Comparison of ENCODE assay signal across 8 mouse cellular contexts in genomic region chr13:105054941-105055309, GRCm38 (mm10). TPM values are rescaled to one million over a fixed set of nuclear protein-coding genes. Genes with fewer than 3 reads are reported as not detected.
A peak's percentile ranks its signal among the peaks of the same experiment; 100 is the strongest.
DNase-seq lines count a peak whose midpoint lies in the region; ATAC-seq lines count a peak whose summit lies in the region.
"Had no signal": no experiment of that assay in that cellular context is flagged by ENCODE, and none has a peak within 500 bp of the region (broad histone marks: within the 10 kb centered on the region; RNA-seq: fewer than 3 reads in every experiment).

No protein-coding gene starts in this region.

- H3K36me3 ChIP-seq in lung, embryonic 16.5 days (ENCODE audit: control insufficient read depth, insufficient read depth, low read length), result no peaks in the 10 kb centered on the region
- no peaks in the 10 kb centered on the region for H3K36me3 ChIP-seq in forebrain, embryonic 15.5 days
- no peaks in the 10 kb centered on the region for H3K36me3 ChIP-seq in liver, embryonic 11.5 days (ENCODE audit: control insufficient read depth, insufficient read depth, low read length)
- no peaks in the 10 kb centered on the region for H3K36me3 ChIP-seq in stomach, embryonic 15.5 days

- no peak for DNase-seq in lung, postnatal 10 days
- DNase-seq in liver, embryonic 11.5 days (ENCODE audit: low spot score), result peak; percentile 39
- no peak for DNase-seq in adrenal gland, adult 2 months
- DNase-seq in right cerebral cortex, postnatal 10 days (ENCODE audit: low spot score in 2 of 2), result no peak

- peak; percentile 16; the same call in 1 of the 2 replicates for ATAC-seq in lung, embryonic 16.5 days (ENCODE audit: low read depth)
- ATAC-seq in forebrain, embryonic 15.5 days (replicated peaks), result peak; percentile 44
- 0 out of 2 replicates have a peak, but pooled peaks have one; percentile 6 for ATAC-seq in liver, embryonic 11.5 days (replicated peaks; ENCODE audit: low FRiP score)
- ATAC-seq in stomach, embryonic 15.5 days (ENCODE audit: insufficient read depth, low FRiP score, low read depth), result peak; percentile 17; the same call in 1 of the 2 replicates

- no peak overlapping the region for H3K27ac ChIP-seq in lung, embryonic 16.5 days (ENCODE audit: low read length)
- H3K27ac ChIP-seq in forebrain, embryonic 15.5 days (replicated peaks), result peak overlapping the region; percentile 92
- H3K27ac ChIP-seq in liver, embryonic 11.5 days (ENCODE audit: low read depth, low read length), result no peak overlapping the region
- H3K27ac ChIP-seq in stomach, embryonic 15.5 days, result no peak overlapping the region

- no peaks in the 10 kb centered on the region for H3K9me3 ChIP-seq in lung, embryonic 16.5 days (ENCODE audit: control insufficient read depth, low read length)
- no peaks in the 10 kb centered on the region for H3K9me3 ChIP-seq in forebrain, embryonic 15.5 days
- no peaks in the 10 kb centered on the region for H3K9me3 ChIP-seq in liver, embryonic 11.5 days (ENCODE audit: control insufficient read depth, low read length)
- no peaks in the 10 kb centered on the region for H3K9me3 ChIP-seq in stomach, embryonic 15.5 days

- no peak overlapping the region for H3K9ac ChIP-seq in lung, embryonic 16.5 days (ENCODE audit: low read length)
- H3K9ac ChIP-seq in forebrain, embryonic 15.5 days (replicated peaks), result peak overlapping the region; percentile 82
- H3K9ac ChIP-seq in liver, embryonic 11.5 days (ENCODE audit: low read depth, low read length), result no peak overlapping the region
- H3K9ac ChIP-seq in stomach, embryonic 15.5 days, result 0 out of 2 replicates have a peak overlapping the region, but pooled peaks have one; percentile 46

- H3K4me3 ChIP-seq in lung, embryonic 16.5 days (ENCODE audit: low read length), result peak overlapping the region; percentile 66
- peak overlapping the region; percentile 77 for H3K4me3 ChIP-seq in forebrain, embryonic 15.5 days
- peak overlapping the region; percentile 61 for H3K4me3 ChIP-seq in liver, embryonic 11.5 days (ENCODE audit: low read depth, low read length)
- peak overlapping the region; percentile 63 for H3K4me3 ChIP-seq in stomach, embryonic 15.5 days (replicated peaks)

- no peaks in the 10 kb centered on the region; the same call in 1 of the 2 replicates for H3K4me1 ChIP-seq in lung, embryonic 16.5 days (replicated peaks; ENCODE audit: control insufficient read depth, insufficient read depth, low read length)
- H3K4me1 ChIP-seq in forebrain, embryonic 15.5 days, result peaks cover 19% of the 10 kb centered on the region
- no peaks in the 10 kb centered on the region for H3K4me1 ChIP-seq in liver, embryonic 11.5 days (replicated peaks; ENCODE audit: control insufficient read depth, insufficient read depth, low read length)
- H3K4me1 ChIP-seq in stomach, embryonic 15.5 days, result peaks cover 9% of the 10 kb centered on the region

- WGBS in lung, embryonic 16.5 days, result 2% methylated on average over 8 of the region's 8 CpGs
- WGBS in forebrain, embryonic 15.5 days, result under 1% methylated on average over 7 of the region's 8 CpGs
- WGBS in liver, embryonic 11.5 days, result 2% methylated on average over 8 of the region's 8 CpGs
- WGBS in stomach, embryonic 15.5 days, result under 1% methylated on average over 8 of the region's 8 CpGs

- H3K27me3 ChIP-seq in lung, embryonic 16.5 days (ENCODE audit: control insufficient read depth, insufficient read depth, low read depth, low read length), result peaks cover 11% of the 10 kb centered on the region; the same call in 1 of the 2 replicates
- 0 out of 2 replicates have a peak, but pooled peaks cover 3% of the 10 kb centered on the region for H3K27me3 ChIP-seq in forebrain, embryonic 15.5 days
- H3K27me3 ChIP-seq in liver, embryonic 11.5 days (replicated peaks; ENCODE audit: control insufficient read depth, insufficient read depth, low read length), result peaks cover 50% of the 10 kb centered on the region
- H3K27me3 ChIP-seq in stomach, embryonic 15.5 days (replicated peaks), result peaks cover 4% of the 10 kb centered on the region; the same call in 1 of the 2 replicates

- H3K4me2 ChIP-seq in lung, embryonic 16.5 days (ENCODE audit: low read depth, low read length), result peak overlapping the region; percentile 99
- H3K4me2 ChIP-seq in forebrain, embryonic 15.5 days (replicated peaks), result peak overlapping the region; percentile 79
- peak overlapping the region; percentile 86 for H3K4me2 ChIP-seq in liver, embryonic 11.5 days
- peak overlapping the region; percentile 96 for H3K4me2 ChIP-seq in stomach, embryonic 15.5 days

RNA-seq across cellular contexts. Expression of gene Rgs7bp, which starts 0.2 kb away (rescaled TPM):
- polyA plus RNA-seq in lung, embryonic 16.5 days (2015; fragmentation: Nextera tagmentation; extraction: Ambion mirVana), result 1.1 and 1.2 TPM in 2 replicates
- polyA plus RNA-seq in forebrain, embryonic 15.5 days (2015; fragmentation: Nextera tagmentation; extraction: Ambion mirVana), result 5.2 TPM in 2 replicates
- polyA plus RNA-seq in liver, embryonic 11.5 days (2014; fragmentation: Nextera tagmentation; extraction: Ambion mirVana), result 0.74 and 0.81 TPM in 2 replicates
- 1.8 and 1.9 TPM in 2 replicates for polyA plus RNA-seq in stomach, embryonic 15.5 days (2015; fragmentation: Nextera tagmentation; extraction: Ambion mirVana)
- 1 to 10 TPM; 1.2 to 1.6 TPM for total RNA-seq in adrenal gland, adult 2 months (2021)
- 0.37 and 0.58 TPM in 2 replicates for polyA plus RNA-seq in adrenal gland, adult 2 months (2012; rRNA removed)

RNA-seq across cellular contexts. Expression of gene 4933425L06Rik, which starts 27.0 kb away (rescaled TPM):
- polyA plus RNA-seq in lung, embryonic 16.5 days (2015; fragmentation: Nextera tagmentation; extraction: Ambion mirVana), result not detected in 2 replicates
- 0.08 TPM in 1 of 2 replicates, not detected in the other for polyA plus RNA-seq in forebrain, embryonic 15.5 days (2015; fragmentation: Nextera tagmentation; extraction: Ambion mirVana)
- not detected in 2 replicates for polyA plus RNA-seq in liver, embryonic 11.5 days (2014; fragmentation: Nextera tagmentation; extraction: Ambion mirVana)
- polyA plus RNA-seq in stomach, embryonic 15.5 days (2015; fragmentation: Nextera tagmentation; extraction: Ambion mirVana), result not detected in 2 replicates
- total RNA-seq in adrenal gland, adult 2 months (2021), result not detected
- not detected in 2 replicates for polyA plus RNA-seq in adrenal gland, adult 2 months (2012; rRNA removed)
- total RNA-seq: left cerebral cortex, adult 18-20 months had no signal

Comparison
In these comparisons a context has a peak if more than half of its experiments do, and no peak if none do; other contexts are left out.
1. H3K9ac ChIP-seq: peak in forebrain, embryonic 15.5 days (single experiment) and stomach, embryonic 15.5 days (single experiment); none in lung, embryonic 16.5 days (single experiment) and liver, embryonic 11.5 days (single experiment).
2. Peak in every context shown above with its lines, with median percentiles within 50 percentile points of each other: ATAC-seq, H3K4me2 ChIP-seq and H3K4me3 ChIP-seq.